Mouse (Mus musculus) forelimb bud, embryonic 11.5 days (tissue): ENCODE results near the gene Gm10135.
"Not testable (repeated sequence)": the region's sequence is repeated elsewhere in the genome, so short reads cannot be mapped to it uniquely, and the experiment has no call there.

ENCODE experiments used
- DNase-seq: peaks from one replicate; pipeline ENCODE4 v3.0.0-alpha.2; 2012; ENCODE audit warnings: low read depth, low spot score

Gm10135 gene

GRCm38 (mm10) chr5:72974602-72975001, at the start of gene Gm10135:
Gene Gm10135, minus strand, starts transcription at chr5:72974702.
- no peak for DNase-seq

- no peak for DNase-seq
Measured at GRCm38 (mm10) chr5:73023801-73024200, 49.3 kb upstream of the Gm10135 start.

- DNase-seq = no peak
Measured at GRCm38 (mm10) chr5:73014745-73015144, 40.2 kb upstream of the Gm10135 start.

- not testable (repeated sequence) for DNase-seq
Measured at GRCm38 (mm10) chr5:73013611-73014287, 39.2 kb upstream of the Gm10135 start.

- not testable (repeated sequence) for DNase-seq
Measured at GRCm38 (mm10) chr5:73012884-73013610, 38.5 kb upstream of the Gm10135 start.

- not testable (repeated sequence) for DNase-seq
Measured at GRCm38 (mm10) chr5:73011806-73012205, 37.3 kb upstream of the Gm10135 start.

GRCm38 (mm10) chr5:73008230-73008629, 33.7 kb upstream of the Gm10135 start:
- DNase-seq = not testable (repeated sequence)

GRCm38 (mm10) chr5:73007582-73007959, 33.1 kb upstream of the Gm10135 start:
- no peak for DNase-seq

GRCm38 (mm10) chr5:73006784-73007581, 32.5 kb upstream of the Gm10135 start, which contains the start of gene Slc10a4:
Gene Slc10a4, plus strand, starts transcription at chr5:73006883.
- no peak for DNase-seq

- no peak for DNase-seq
Measured at GRCm38 (mm10) chr5:73004046-73004445, 29.5 kb upstream of the Gm10135 start.

- not testable (repeated sequence) for DNase-seq
Measured at GRCm38 (mm10) chr5:72998546-72998945, 24.0 kb upstream of the Gm10135 start.

GRCm38 (mm10) chr5:72995379-72995778, 20.9 kb upstream of the Gm10135 start:
- no peak for DNase-seq

GRCm38 (mm10) chr5:72994928-72995327, 20.4 kb upstream of the Gm10135 start:
- DNase-seq = no peak

- no peak for DNase-seq
Measured at GRCm38 (mm10) chr5:72994424-72994823, 19.9 kb upstream of the Gm10135 start.

GRCm38 (mm10) chr5:72992474-72992873, 18.0 kb upstream of the Gm10135 start:
- DNase-seq = no peak

- no peak for DNase-seq
Measured at GRCm38 (mm10) chr5:72989756-72990155, 15.3 kb upstream of the Gm10135 start.

- no peak for DNase-seq
Measured at GRCm38 (mm10) chr5:72987786-72988185, 13.3 kb upstream of the Gm10135 start.

GRCm38 (mm10) chr5:72984091-72984490, 9.6 kb upstream of the Gm10135 start:
- DNase-seq = peak; percentile 52

GRCm38 (mm10) chr5:72976539-72976938, 2.0 kb upstream of the Gm10135 start:
- no peak for DNase-seq

GRCm38 (mm10) chr5:72975996-72976395, 1.5 kb upstream of the Gm10135 start:
- DNase-seq = no peak

GRCm38 (mm10) chr5:72972934-72973333, 1.6 kb downstream of the Gm10135 start:
- DNase-seq = no peak

- DNase-seq = no peak
Measured at GRCm38 (mm10) chr5:72972435-72972834, 2.1 kb downstream of the Gm10135 start.
